Mouse (Mus musculus) CD8-positive naive resting alpha-beta T cell, adult 2 months (primary cell): ENCODE results near the gene Tmtc4.
A peak's percentile ranks its signal among the peaks of the same experiment; 100 is the strongest.

Experiments used
- DNase-seq, 2 experiments: peaks; one replicate each; pipeline ENCODE4 v3.0.0; 2022; ENCODE audit warnings: low read depth in 2 of 2, low spot score in 2 of 2

Gene Tmtc4

GRCm38 (mm10) chr14:122974854-122975570, 8.8 kb downstream of the Tmtc4 start:
- DNase-seq: no peak

GRCm38 (mm10) chr14:122973091-122973490, 10.7 kb downstream of the Tmtc4 start:
- no peak for DNase-seq

- no peak for DNase-seq
Observed at GRCm38 (mm10) chr14:122968049-122968448, 15.8 kb downstream of the Tmtc4 start.

GRCm38 (mm10) chr14:122957941-122958340, 25.9 kb downstream of the Tmtc4 start:
- DNase-seq: no peak

- peak; percentile 20 to 43 for DNase-seq
Observed at GRCm38 (mm10) chr14:122953331-122953730, 30.5 kb downstream of the Tmtc4 start.

GRCm38 (mm10) chr14:122952556-122952955, 31.3 kb downstream of the Tmtc4 start:
- no peak for DNase-seq

- DNase-seq: peak; percentile 23 to 26
Observed at GRCm38 (mm10) chr14:122951676-122952445, 32.0 kb downstream of the Tmtc4 start.

GRCm38 (mm10) chr14:122950915-122951314, 32.9 kb downstream of the Tmtc4 start:
- no peak for DNase-seq

- DNase-seq: no peak
Observed at GRCm38 (mm10) chr14:122943475-122943853, 40.4 kb downstream of the Tmtc4 start.

GRCm38 (mm10) chr14:122942757-122943474, 40.9 kb downstream of the Tmtc4 start:
- DNase-seq: no peak

- no peak for DNase-seq
Observed at GRCm38 (mm10) chr14:122936460-122936859, 47.4 kb downstream of the Tmtc4 start.

GRCm38 (mm10) chr14:122920011-122920410, 63.8 kb downstream of the Tmtc4 start:
- DNase-seq: no peak

GRCm38 (mm10) chr14:122917676-122918075, 66.2 kb downstream of the Tmtc4 start:
- no peak for DNase-seq

- DNase-seq: no peak
Observed at GRCm38 (mm10) chr14:122913657-122914056, 70.2 kb downstream of the Tmtc4 start, which contains the start of gene Ggact. Gene Ggact (minus strand): TSS chr14:122913757.

GRCm38 (mm10) chr14:122912812-122913498, 70.9 kb downstream of the Tmtc4 start:
- peak; percentile 54 to 62 for DNase-seq

- DNase-seq: no peak
Observed at GRCm38 (mm10) chr14:122912137-122912536, 71.7 kb downstream of the Tmtc4 start.

- no peak for DNase-seq
Observed at GRCm38 (mm10) chr14:122911265-122911664, 72.6 kb downstream of the Tmtc4 start.

GRCm38 (mm10) chr14:122909368-122910091, 74.3 kb downstream of the Tmtc4 start:
- no peak for DNase-seq

- peak; percentile 34 to 51 for DNase-seq
Observed at GRCm38 (mm10) chr14:122908075-122908474, 75.8 kb downstream of the Tmtc4 start.

GRCm38 (mm10) chr14:122905007-122905406, 78.8 kb downstream of the Tmtc4 start:
- DNase-seq: no peak
